Mouse (Mus musculus) embryonic facial prominence, embryonic 11.5 days (tissue): Measurements from ENCODE around the gene Ppp3r1. TPM values are rescaled to one million over a fixed set of nuclear protein-coding genes. Genes with fewer than 3 reads are reported as not detected.

Experiments
- ATAC-seq: fragments of 200-750 bp; cut with Nextera tagmentation; replicated peaks from 2 replicates; pipeline ENCODE4 v1.8.0; 2017; ENCODE audit warnings: low read depth; ENCODE audit not compliant: insufficient number of reproducible peaks, low FRiP score, low TSS enrichment
- DNase-seq: peaks from one replicate; pipeline ENCODE4 v3.0.0-alpha.2; 2015; ENCODE audit warnings: low spot score
- H3K27ac ChIP-seq: fragments of 300-500 bp; sonication (generic); replicated peaks from 2 replicates; pipeline ENCODE4 v1.5.1; 2014; ENCODE audit warnings: mild to moderate bottlenecking, low read depth, low read length, control low read depth
- H3K27me3 ChIP-seq: fragments of 300-500 bp; sonication (generic); 2 replicates; pipeline ENCODE4 v1.6.1; 2014; ENCODE audit warnings: mild to moderate bottlenecking, low read length, moderate library complexity, mixed read lengths; ENCODE audit not compliant: control insufficient read depth, insufficient read depth
- H3K36me3 ChIP-seq: fragments of 300-500 bp; sonication (generic); replicated peaks from 2 replicates; pipeline ENCODE4 v1.6.1; 2014; ENCODE audit warnings: low read depth, mild to moderate bottlenecking, low read length, moderate library complexity, mixed read lengths; ENCODE audit not compliant: control insufficient read depth, insufficient read depth
- H3K4me1 ChIP-seq: fragments of 300-500 bp; sonication (generic); 2 replicates; pipeline ENCODE4 v1.6.1; 2014; ENCODE audit warnings: low read length, mixed read lengths; ENCODE audit not compliant: control insufficient read depth, insufficient read depth
- H3K4me2 ChIP-seq: fragments of 300-500 bp; sonication (generic); 2 replicates; pipeline ENCODE4 v1.6.1; 2014; ENCODE audit warnings: low read depth, mild to moderate bottlenecking, control low read depth, low read length, moderate library complexity
- H3K4me3 ChIP-seq: fragments of 300-500 bp; sonication (generic); 2 replicates; pipeline ENCODE4 v1.5.1; 2014; ENCODE audit warnings: low read depth, low read length, control low read depth
- H3K9ac ChIP-seq: fragments of 300-500 bp; sonication (generic); replicated peaks from 2 replicates; pipeline ENCODE4 v1.6.1; 2014; ENCODE audit warnings: mild to moderate bottlenecking, control low read depth, low read length
- H3K9me3 ChIP-seq: fragments of 300-500 bp; sonication (generic); replicated peaks from 2 replicates; pipeline ENCODE4 v1.6.1; 2016; ENCODE audit warnings: mild to moderate bottlenecking, low read length, inconsistent platforms, mixed read lengths; ENCODE audit not compliant: control insufficient read depth
- polyA plus RNA-seq: library from polyadenylated mRNA; unstranded; fragments of >200 nt; fragmentation: Nextera tagmentation; extraction: Ambion mirVana; gene quantifications from 2 replicates; pipeline ENCODE4 v1.2.1, GENCODE M21; 2014

Ppp3r1 gene
- polyA plus RNA-seq, 1 experiment from 2014 or later = 93.5 TPM

- DNase-seq (no peak), ATAC-seq (no peak)
- H3K4me1 ChIP-seq = no peaks in the 10 kb centered on the region
- no peak overlapping the region for H3K9ac ChIP-seq
- no peak overlapping the region for H3K4me2 ChIP-seq
- H3K9me3 ChIP-seq = no peaks in the 10 kb centered on the region
- no peaks in the 10 kb centered on the region for H3K36me3 ChIP-seq
- H3K4me3 ChIP-seq = no peak overlapping the region
- no peaks in the 10 kb centered on the region for H3K27me3 ChIP-seq
- no peak overlapping the region for H3K27ac ChIP-seq
These were observed 89.7 kb downstream of the Ppp3r1 start for GRCm38 (mm10) chr11:17248715-17249114.

Other genes with a start within 250 kb of the Ppp3r1 start
- 1.9 and 2.4 TPM in 2 replicates for gene Fbxo48, start 207.9 kb upstream of the Ppp3r1 start, polyA plus RNA-seq
- gene Cnrip1, start 107.7 kb upstream of the Ppp3r1 start, polyA plus RNA-seq = 16.7 and 18.1 TPM in 2 replicates
- gene Plek, start 106.9 kb upstream of the Ppp3r1 start, polyA plus RNA-seq = 6.5 and 7.5 TPM in 2 replicates
- 35.7 and 37.6 TPM in 2 replicates for gene Wdr92, start 22.8 kb downstream of the Ppp3r1 start, polyA plus RNA-seq
- gene Pno1, start 52.3 kb downstream of the Ppp3r1 start, polyA plus RNA-seq = 107 and 128 TPM in 2 replicates
- gene C1d, start 98.3 kb downstream of the Ppp3r1 start, polyA plus RNA-seq = 132 and 134 TPM in 2 replicates